Mouse (Mus musculus): ENCODE measurements at regions not wholly inside any gene's neighbourhood (a gene's known extent, or its start where the extent isn't known, plus 50 kb on each side); places are given as distances from the start of the nearest gene placed in this dataset.

DNA sequence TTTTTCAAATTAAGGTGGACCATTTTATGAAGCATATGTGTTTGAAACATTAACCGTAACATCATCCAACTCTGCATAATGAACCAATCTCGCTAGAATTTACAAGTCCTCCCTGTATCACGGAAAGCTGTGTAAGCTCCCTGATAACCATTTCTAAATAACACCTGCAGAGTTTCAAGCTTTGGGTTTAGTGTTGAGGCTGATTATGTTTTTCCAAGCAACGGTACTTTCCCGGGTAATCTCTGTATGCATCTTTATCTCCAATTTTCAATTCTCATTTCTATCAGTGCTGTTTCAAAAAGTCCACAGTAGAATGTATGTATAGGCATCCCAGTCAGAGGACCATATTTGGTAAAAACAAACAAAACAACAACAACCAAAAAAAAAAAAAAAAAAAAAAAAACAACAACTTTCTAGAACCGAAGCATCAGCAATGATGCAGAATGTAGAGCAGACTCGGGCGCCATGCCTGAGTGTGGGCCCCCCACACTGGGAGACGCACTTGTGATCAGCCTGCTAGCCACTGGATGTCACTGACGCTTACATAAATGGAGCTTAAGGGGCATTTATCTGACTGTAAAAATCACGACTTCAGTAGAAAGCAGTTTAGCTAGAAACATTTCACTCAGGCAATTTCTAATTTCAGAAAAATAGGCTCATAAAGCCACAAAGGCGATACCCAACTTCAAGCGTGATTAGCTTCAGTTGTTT, 464.7 kb downstream of the Gtdc1 start:
- WGBS, result 87% methylated on average over 13 of the region's 13 CpGs
- Histone ChIP-seq H3K4me3 (no peak overlapping the region), H3K9me3 (no peaks in the 10 kb centered on the region), H3K36me3 (no peaks in the 10 kb centered on the region), H3K4me1 (0 out of 2 replicates have a peak, but pooled peaks cover 6% of the 10 kb centered on the region), H3K27ac (no peak overlapping the region), H3K27me3 (ENCODE audit: insufficient read depth, poor library complexity, severe bottlenecking) (no peaks in the 10 kb centered on the region)
- DNase-seq (ENCODE audit: low spot score), result no peak

DNA sequence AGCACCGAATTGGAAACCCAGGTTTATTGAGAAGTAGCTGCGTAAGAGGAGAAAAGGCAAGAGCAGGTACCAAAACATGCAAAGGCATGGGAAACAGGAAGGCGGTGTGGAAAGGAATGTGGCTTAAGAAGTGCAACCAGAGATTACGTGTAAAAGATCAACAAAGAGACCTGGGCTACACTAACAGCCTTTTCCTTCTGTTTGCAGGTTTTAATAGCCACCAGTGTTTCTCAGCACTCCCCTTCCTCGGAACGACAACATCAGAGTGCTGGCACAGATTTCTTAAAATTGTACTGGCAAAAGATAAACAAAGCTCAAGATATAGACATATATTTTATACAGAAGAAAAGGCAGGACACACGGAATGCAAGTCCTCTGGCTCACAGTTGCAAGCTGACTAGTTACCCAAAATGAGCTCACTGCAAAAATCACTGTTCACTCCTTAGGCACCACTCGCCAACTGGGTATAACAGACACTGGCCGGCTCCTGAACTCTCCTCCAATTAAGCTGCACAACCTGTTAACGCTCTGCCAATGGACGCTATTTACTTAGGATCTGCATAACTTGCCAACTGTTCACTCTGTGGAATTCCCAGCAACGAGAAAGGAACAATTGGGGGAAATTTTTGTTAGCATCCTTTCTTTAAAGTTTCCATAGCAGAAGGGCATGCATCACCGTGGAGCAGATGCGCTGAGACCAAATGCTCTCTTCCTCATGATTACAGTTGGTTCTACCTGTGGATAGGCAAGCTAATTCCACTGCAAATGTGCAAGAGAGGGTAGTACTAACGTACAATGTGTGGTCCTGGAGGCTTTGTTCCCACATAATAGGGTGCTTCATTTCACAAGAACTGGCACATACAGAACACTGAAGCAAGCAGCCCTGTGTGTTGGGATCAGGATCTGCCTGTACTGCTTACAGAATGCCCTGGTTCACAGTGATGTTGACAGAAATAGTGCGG, 465.9 kb downstream of the Gtdc1 start:
- no peak for DNase-seq (ENCODE audit: low spot score)
- Histone ChIP-seq H3K36me3 (no peaks in the 10 kb centered on the region), H3K9me3 (no peaks in the 10 kb centered on the region), H3K27me3 (ENCODE audit: insufficient read depth, poor library complexity, severe bottlenecking) (no peaks in the 10 kb centered on the region), H3K27ac (no peak overlapping the region), H3K4me1 (0 out of 2 replicates have a peak, but pooled peaks cover 6% of the 10 kb centered on the region), H3K4me3 (no peak overlapping the region)
- 56% methylated on average over 16 of the region's 16 CpGs for WGBS

DNA sequence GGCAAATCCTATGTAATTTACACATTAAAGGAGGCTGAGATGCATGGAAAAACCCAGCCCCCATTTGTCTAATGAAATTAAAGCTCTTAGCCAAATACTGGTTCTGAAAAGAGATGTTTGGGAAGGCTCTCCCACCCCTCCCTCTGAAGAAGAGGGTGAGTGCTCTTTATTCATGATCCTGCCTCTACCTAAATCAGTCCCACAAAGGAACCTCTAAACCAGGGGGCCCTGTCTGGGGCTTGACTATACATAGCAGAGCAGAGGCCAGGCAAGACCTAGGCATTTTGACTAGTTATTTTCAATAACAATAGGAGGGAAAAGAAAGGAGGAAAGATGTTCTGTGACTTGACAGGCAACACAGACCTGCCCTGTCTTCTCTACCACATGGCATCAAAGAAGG, 478.0 kb downstream of the Gtdc1 start:
- no peak for DNase-seq (ENCODE audit: low spot score)
- Histone ChIP-seq H3K27me3 (ENCODE audit: insufficient read depth, poor library complexity, severe bottlenecking) (no peaks in the 10 kb centered on the region), H3K4me3 (no peak overlapping the region), H3K27ac (no peak overlapping the region), H3K9me3 (no peaks in the 10 kb centered on the region), H3K4me1 (no peaks in the 10 kb centered on the region), H3K36me3 (no peaks in the 10 kb centered on the region)
